Mouse (Mus musculus): ENCODE results near the gene Mylk2.

- TF ChIP-seq E2F4 (IDR thresholded peaks at IDR 0.05; ENCODE audit: insufficient replicate concordance, low read depth, low read length) (no peak), CTCF (conservative IDR thresholded peaks at IDR 0.05 in 1 of 2, IDR thresholded peaks at IDR 0.05 in 1 of 2; ENCODE audit: low read depth in 2 of 2, low read length in 2 of 2) (no peak), TCF12 (IDR thresholded peaks at IDR 0.05; ENCODE audit: low read depth, low read length) (no peak), MEF2A (IDR thresholded peaks at IDR 0.05; ENCODE audit: borderline replicate concordance, low read depth, low read length) (no peak), MAX (IDR thresholded peaks at IDR 0.05; ENCODE audit: low read length) (no peak), NELFE (IDR thresholded peaks at IDR 0.05; ENCODE audit: low read depth, low read length) (no peak)
Observed at GRCm38 (mm10) chr2:152941106-152941505, 30.0 kb downstream of the Mylk2 start.
